13 mouse cellular contexts compared by ENCODE assay signal in the genomic region with DNA sequence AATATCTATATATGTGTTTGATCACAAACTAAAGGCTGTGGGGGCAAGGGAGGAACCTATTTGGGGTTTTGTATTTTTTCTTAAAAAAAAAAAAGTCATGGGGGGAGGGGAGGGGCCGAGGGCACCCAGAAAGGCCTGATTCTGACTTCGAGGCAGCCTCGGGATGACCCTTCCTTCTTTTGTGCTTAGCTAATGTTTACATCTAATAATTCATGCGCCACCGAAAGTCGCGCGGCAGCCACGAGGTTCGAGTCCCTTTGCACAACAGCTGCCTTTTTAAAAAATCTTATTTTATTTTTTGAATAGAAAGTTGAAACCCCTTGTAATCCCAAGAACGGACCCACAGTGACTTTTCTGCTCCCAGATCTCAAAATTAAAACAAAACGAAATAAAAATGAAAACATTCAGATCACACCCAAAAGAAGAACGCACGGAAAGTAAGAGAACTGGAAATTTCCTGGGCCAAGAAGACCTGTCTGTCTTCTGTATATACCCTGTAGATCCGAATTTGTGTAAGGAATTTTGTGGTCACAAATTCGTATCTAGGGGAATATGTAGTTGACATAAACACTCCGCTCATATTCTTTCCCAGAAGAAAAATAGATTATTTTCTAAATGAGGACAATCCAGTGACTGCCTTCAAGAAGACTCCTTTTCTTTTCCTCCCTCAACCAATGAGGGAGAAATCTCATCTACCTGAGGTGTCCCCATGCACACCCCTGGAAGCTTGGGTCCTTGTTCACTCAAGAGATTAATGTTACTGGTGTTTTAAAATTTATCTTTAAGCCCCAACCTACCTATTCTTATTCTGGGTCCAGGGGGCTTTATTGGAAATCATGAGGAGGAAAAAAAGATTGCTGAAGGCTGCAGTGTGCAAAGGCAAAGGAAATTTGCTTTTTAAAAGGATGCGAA. TPM values are rescaled to one million over a fixed set of nuclear protein-coding genes. Genes with fewer than 3 reads are reported as not detected.
DNase-seq lines count a peak whose midpoint lies in the region; ATAC-seq and TF ChIP-seq lines count a peak whose summit lies in the region.
"Had no signal": no experiment of that assay in that cellular context is flagged by ENCODE, and none has a peak within 500 bp of the region (broad histone marks: within the 10 kb centered on the region; RNA-seq: fewer than 3 reads in every experiment).

No protein-coding gene starts in this region.

- H3K4me3 ChIP-seq in heart, embryonic 13.5 days: peak overlapping the region; percentile 54; the same call in 1 of the 2 replicates
- H3K4me3 ChIP-seq in lung, postnatal 0 days (ENCODE audit: low read depth, low read length): no peak overlapping the region
- H3K4me3 ChIP-seq in lung, adult 2 months (replicated peaks; ENCODE audit: extremely low read depth, low read depth, low read length): no peak overlapping the region
- peak overlapping the region; percentile 69 for H3K4me3 ChIP-seq in intestine, embryonic 16.5 days (ENCODE audit: low read length)
- peak overlapping the region; percentile 60; the same call in 1 of the 2 replicates for H3K4me3 ChIP-seq in stomach, embryonic 15.5 days (replicated peaks)
- H3K4me3 ChIP-seq in liver, postnatal 0 days (ENCODE audit: low read depth, low read length): no peak overlapping the region

- no peaks in the 10 kb centered on the region for H3K36me3 ChIP-seq in heart, embryonic 13.5 days
- H3K36me3 ChIP-seq in lung, postnatal 0 days (ENCODE audit: insufficient read depth, low read length): no peaks in the 10 kb centered on the region
- H3K36me3 ChIP-seq in intestine, embryonic 16.5 days (ENCODE audit: control insufficient read depth, insufficient read depth, low read length): no peaks in the 10 kb centered on the region
- no peaks in the 10 kb centered on the region for H3K36me3 ChIP-seq in stomach, embryonic 15.5 days
- no peaks in the 10 kb centered on the region for H3K36me3 ChIP-seq in liver, postnatal 0 days (replicated peaks; ENCODE audit: insufficient read depth, low read length)
- H3K36me3 ChIP-seq: liver, embryonic 12.5 days had no signal

- no peak for TF ChIP-seq EP300 in lung, postnatal 0 days (IDR thresholded peaks at IDR 0.05)
- TF ChIP-seq EP300 in liver, postnatal 0 days (IDR thresholded peaks at IDR 0.05; ENCODE audit: low read depth): no peak

- H3K4me2 ChIP-seq in heart, embryonic 13.5 days: peak overlapping the region; percentile 66
- H3K4me2 ChIP-seq in lung, postnatal 0 days (replicated peaks; ENCODE audit: low read depth, low read length): peak overlapping the region; percentile 79; the same call in 1 of the 2 replicates
- H3K4me2 ChIP-seq in intestine, embryonic 16.5 days (ENCODE audit: low read depth, low read length): peak overlapping the region; percentile 79
- H3K4me2 ChIP-seq in stomach, embryonic 15.5 days: peak overlapping the region; percentile 62
- H3K4me2 ChIP-seq in liver, postnatal 0 days (ENCODE audit: low read depth, low read length): no peak overlapping the region

- DNase-seq in heart, adult 9 months (ENCODE audit: low spot score in 2 of 2): no peak
- no peak for DNase-seq in lung, postnatal 0 days (ENCODE audit: low spot score)
- DNase-seq in lung, adult 2 months: no peak
- no peak for DNase-seq in layer of hippocampus, adult 9-10 months (ENCODE audit: low spot score)
- DNase-seq in liver, postnatal 0 days: no peak
- DNase-seq: gastrocnemius, postnatal 25 days; thymus, postnatal 14 days had no signal

- peak overlapping the region; percentile 67; the same call in 1 of the 2 replicates for H3K9ac ChIP-seq in heart, embryonic 13.5 days
- H3K9ac ChIP-seq in lung, postnatal 0 days (replicated peaks; ENCODE audit: low read depth): no peak overlapping the region
- H3K9ac ChIP-seq in intestine, embryonic 16.5 days (ENCODE audit: low read depth, low read length): peak overlapping the region; percentile 87
- peak overlapping the region; percentile 39; the same call in 1 of the 2 replicates for H3K9ac ChIP-seq in stomach, embryonic 15.5 days
- no peak overlapping the region for H3K9ac ChIP-seq in liver, postnatal 0 days (replicated peaks)
- H3K9ac ChIP-seq: liver, embryonic 12.5 days had no signal

- peaks cover 12% of the 10 kb centered on the region for H3K4me1 ChIP-seq in heart, embryonic 13.5 days
- no peaks in the 10 kb centered on the region; the same call in 1 of the 2 replicates for H3K4me1 ChIP-seq in lung, postnatal 0 days (ENCODE audit: insufficient read depth, low read depth, low read length)
- H3K4me1 ChIP-seq in lung, adult 2 months (ENCODE audit: control insufficient read depth, insufficient read depth, low read length): peaks cover 6% of the 10 kb centered on the region; the same call in 1 of the 2 replicates
- peaks cover 16% of the 10 kb centered on the region; the same call in 1 of the 2 replicates for H3K4me1 ChIP-seq in intestine, embryonic 16.5 days (ENCODE audit: control insufficient read depth, insufficient read depth, low read length)
- peaks cover 23% of the 10 kb centered on the region for H3K4me1 ChIP-seq in stomach, embryonic 15.5 days
- peaks cover under 1% of the 10 kb centered on the region; the same call in 1 of the 2 replicates for H3K4me1 ChIP-seq in liver, postnatal 0 days (ENCODE audit: insufficient read depth)

- no peak for ATAC-seq in heart, embryonic 13.5 days (ENCODE audit: extremely low read depth, insufficient number of reproducible peaks, low FRiP score, low TSS enrichment)
- ATAC-seq in lung, postnatal 0 days: no peak
- ATAC-seq in intestine, embryonic 16.5 days: no peak
- ATAC-seq in stomach, embryonic 15.5 days (ENCODE audit: insufficient read depth, low FRiP score, low read depth): no peak
- no peak for ATAC-seq in liver, postnatal 0 days
- ATAC-seq: liver, embryonic 12.5 days had no signal

- H3K9me3 ChIP-seq in heart, embryonic 13.5 days: no peaks in the 10 kb centered on the region
- H3K9me3 ChIP-seq in lung, postnatal 0 days (ENCODE audit: low read length): no peaks in the 10 kb centered on the region
- no peaks in the 10 kb centered on the region for H3K9me3 ChIP-seq in intestine, embryonic 16.5 days (ENCODE audit: control insufficient read depth, low read length)
- no peaks in the 10 kb centered on the region for H3K9me3 ChIP-seq in stomach, embryonic 15.5 days
- H3K9me3 ChIP-seq in liver, postnatal 0 days (ENCODE audit: low read length): no peaks in the 10 kb centered on the region
- H3K9me3 ChIP-seq: liver, embryonic 12.5 days had no signal

- no peak for TF ChIP-seq POLR2A in lung, adult 2 months (IDR thresholded peaks at IDR 0.05; ENCODE audit: borderline replicate concordance, extremely low read depth, low read depth, low read length)

- no peak overlapping the region for H3K27ac ChIP-seq in heart, embryonic 13.5 days (replicated peaks)
- peak overlapping the region; percentile 95 for H3K27ac ChIP-seq in lung, postnatal 0 days (ENCODE audit: low read length)
- H3K27ac ChIP-seq in intestine, embryonic 16.5 days (ENCODE audit: low read length): peak overlapping the region; percentile 93; the same call in 1 of the 2 replicates
- peak overlapping the region; percentile 97 for H3K27ac ChIP-seq in stomach, embryonic 15.5 days
- no peak overlapping the region for H3K27ac ChIP-seq in liver, postnatal 0 days (ENCODE audit: low read depth)
- H3K27ac ChIP-seq: liver, embryonic 12.5 days had no signal

- peaks cover 100% of the 10 kb centered on the region for H3K27me3 ChIP-seq in heart, embryonic 13.5 days (replicated peaks)
- peaks cover 12% of the 10 kb centered on the region; the same call in 1 of the 2 replicates for H3K27me3 ChIP-seq in lung, postnatal 0 days (replicated peaks; ENCODE audit: insufficient read depth, low read length)
- no peaks in the 10 kb centered on the region for H3K27me3 ChIP-seq in intestine, embryonic 16.5 days (replicated peaks; ENCODE audit: control insufficient read depth, insufficient read depth, low read length)
- peaks cover 22% of the 10 kb centered on the region for H3K27me3 ChIP-seq in stomach, embryonic 15.5 days (replicated peaks)
- H3K27me3 ChIP-seq in liver, postnatal 0 days (ENCODE audit: insufficient read depth, low read length): peaks cover 91% of the 10 kb centered on the region

- 11% methylated on average over 18 of the region's 18 CpGs for WGBS in heart, embryonic 13.5 days
- 13% methylated on average over 18 of the region's 18 CpGs for WGBS in lung, postnatal 0 days
- WGBS in lung, adult 2 months: 36% methylated on average over 18 of the region's 18 CpGs
- WGBS in intestine, embryonic 16.5 days: 16% methylated on average over 18 of the region's 18 CpGs
- WGBS in stomach, embryonic 15.5 days: 18% methylated on average over 18 of the region's 18 CpGs
- WGBS in liver, postnatal 0 days (ENCODE audit: insufficient replicate concordance): 36% methylated on average over 18 of the region's 18 CpGs

- TF ChIP-seq CTCF in lung, postnatal 0 days (IDR thresholded peaks at IDR 0.05): no peak
- no peak for TF ChIP-seq CTCF in lung, adult 2 months (IDR thresholded peaks at IDR 0.05; ENCODE audit: insufficient read depth, low read length)
- TF ChIP-seq CTCF in liver, postnatal 0 days (IDR thresholded peaks at IDR 0.05; ENCODE audit: low read depth): no peak

RNA-seq across cellular contexts. Expression of gene Hoxb4, which starts 1.1 kb away (rescaled TPM):
- 0.43 and 0.59 TPM in 2 replicates for polyA plus RNA-seq in heart, embryonic 13.5 days (2015; fragmentation: Nextera tagmentation; extraction: Ambion mirVana)
- polyA plus RNA-seq in lung, postnatal 0 days (2015; fragmentation: Nextera tagmentation; extraction: Ambion mirVana): 2.6 and 3.0 TPM in 2 replicates
- polyA plus RNA-seq in lung, adult 2 months (2012; rRNA removed): 9.9 and 12.5 TPM in 2 replicates
- 1.8 and 2.0 TPM in 2 replicates for polyA plus RNA-seq in intestine, embryonic 16.5 days (2015; fragmentation: Nextera tagmentation; extraction: Ambion mirVana)
- polyA plus RNA-seq in stomach, embryonic 15.5 days (2015; fragmentation: Nextera tagmentation; extraction: Ambion mirVana): 3.4 and 3.6 TPM in 2 replicates
- polyA plus RNA-seq in liver, postnatal 0 days (2015; fragmentation: Nextera tagmentation; extraction: Ambion mirVana): 0.22 and 0.27 TPM in 2 replicates
- polyA plus RNA-seq: cortical plate, adult 2 months had no signal

RNA-seq across cellular contexts. Expression of gene Hoxb3, which starts 6.2 kb away (rescaled TPM):
- polyA plus RNA-seq in heart, embryonic 13.5 days (2015; fragmentation: Nextera tagmentation; extraction: Ambion mirVana): 0.31 and 1.1 TPM in 2 replicates
- polyA plus RNA-seq in lung, postnatal 0 days (2015; fragmentation: Nextera tagmentation; extraction: Ambion mirVana): 1.5 and 2.2 TPM in 2 replicates
- polyA plus RNA-seq in lung, adult 2 months (2012; rRNA removed): 11.0 and 13.2 TPM in 2 replicates
- polyA plus RNA-seq in intestine, embryonic 16.5 days (2015; fragmentation: Nextera tagmentation; extraction: Ambion mirVana): 1.4 and 1.5 TPM in 2 replicates
- 2.5 and 2.7 TPM in 2 replicates for polyA plus RNA-seq in stomach, embryonic 15.5 days (2015; fragmentation: Nextera tagmentation; extraction: Ambion mirVana)
- 0.19 and 0.26 TPM in 2 replicates for polyA plus RNA-seq in liver, postnatal 0 days (2015; fragmentation: Nextera tagmentation; extraction: Ambion mirVana)
- polyA plus RNA-seq: cortical plate, adult 2 months had no signal

RNA-seq across cellular contexts. Expression of gene Hoxb5, which starts 13.8 kb away (rescaled TPM):
- 3.8 and 5.5 TPM in 2 replicates for polyA plus RNA-seq in heart, embryonic 13.5 days (2015; fragmentation: Nextera tagmentation; extraction: Ambion mirVana)
- 16.8 and 17.3 TPM in 2 replicates for polyA plus RNA-seq in lung, postnatal 0 days (2015; fragmentation: Nextera tagmentation; extraction: Ambion mirVana)
- 12.1 and 15.6 TPM in 2 replicates for polyA plus RNA-seq in lung, adult 2 months (2012; rRNA removed)
- 26.4 and 28.7 TPM in 2 replicates for polyA plus RNA-seq in intestine, embryonic 16.5 days (2015; fragmentation: Nextera tagmentation; extraction: Ambion mirVana)
- 17.6 and 17.9 TPM in 2 replicates for polyA plus RNA-seq in stomach, embryonic 15.5 days (2015; fragmentation: Nextera tagmentation; extraction: Ambion mirVana)
- 0.75 and 0.91 TPM in 2 replicates for polyA plus RNA-seq in liver, postnatal 0 days (2015; fragmentation: Nextera tagmentation; extraction: Ambion mirVana)
- polyA plus RNA-seq: cortical plate, adult 2 months had no signal

RNA-seq across cellular contexts. Expression of gene Hoxb6, which starts 24.7 kb away (rescaled TPM):
- polyA plus RNA-seq in heart, embryonic 13.5 days (2015; fragmentation: Nextera tagmentation; extraction: Ambion mirVana): 1.4 and 2.0 TPM in 2 replicates
- polyA plus RNA-seq in lung, postnatal 0 days (2015; fragmentation: Nextera tagmentation; extraction: Ambion mirVana): 7.3 and 7.4 TPM in 2 replicates
- polyA plus RNA-seq in lung, adult 2 months (2012; rRNA removed): 8.1 and 8.2 TPM in 2 replicates
- 11.1 and 11.3 TPM in 2 replicates for polyA plus RNA-seq in intestine, embryonic 16.5 days (2015; fragmentation: Nextera tagmentation; extraction: Ambion mirVana)
- 7.5 and 10.7 TPM in 2 replicates for polyA plus RNA-seq in stomach, embryonic 15.5 days (2015; fragmentation: Nextera tagmentation; extraction: Ambion mirVana)
- not detected in 2 replicates for polyA plus RNA-seq in liver, postnatal 0 days (2015; fragmentation: Nextera tagmentation; extraction: Ambion mirVana)
- polyA plus RNA-seq: cortical plate, adult 2 months; heart, postnatal 0 days had no signal

RNA-seq across cellular contexts. Expression of gene Hoxb7, which starts 30.5 kb away (rescaled TPM):
- polyA plus RNA-seq in heart, embryonic 13.5 days (2015; fragmentation: Nextera tagmentation; extraction: Ambion mirVana): 0.11 and 0.25 TPM in 2 replicates
- 1.3 and 1.9 TPM in 2 replicates for polyA plus RNA-seq in lung, postnatal 0 days (2015; fragmentation: Nextera tagmentation; extraction: Ambion mirVana)
- polyA plus RNA-seq in lung, adult 2 months (2012; rRNA removed): 0.52 and 1.1 TPM in 2 replicates
- 10.0 and 11.3 TPM in 2 replicates for polyA plus RNA-seq in intestine, embryonic 16.5 days (2015; fragmentation: Nextera tagmentation; extraction: Ambion mirVana)
- 7.0 and 9.1 TPM in 2 replicates for polyA plus RNA-seq in stomach, embryonic 15.5 days (2015; fragmentation: Nextera tagmentation; extraction: Ambion mirVana)
- 0.27 and 0.51 TPM in 2 replicates for polyA plus RNA-seq in liver, postnatal 0 days (2015; fragmentation: Nextera tagmentation; extraction: Ambion mirVana)
- polyA plus RNA-seq: cortical plate, adult 2 months had no signal

Comparison
In these comparisons a context has a peak if more than half of its experiments do, and no peak if none do; other contexts are left out.
1. H3K27ac ChIP-seq: peak in lung, postnatal 0 days (single experiment), intestine, embryonic 16.5 days (single experiment) and stomach, embryonic 15.5 days (single experiment); none in heart, embryonic 13.5 days (single experiment) and liver, postnatal 0 days (single experiment).
2. H3K4me3 ChIP-seq: peak in heart, embryonic 13.5 days (single experiment), intestine, embryonic 16.5 days (single experiment) and stomach, embryonic 15.5 days (single experiment); none in lung, postnatal 0 days (single experiment), lung, adult 2 months (single experiment) and liver, postnatal 0 days (single experiment).
3. H3K9ac ChIP-seq: peak in heart, embryonic 13.5 days (single experiment), intestine, embryonic 16.5 days (single experiment) and stomach, embryonic 15.5 days (single experiment); none in lung, postnatal 0 days (single experiment) and liver, postnatal 0 days (single experiment).